In genomic region chr3:148658368-148658767, GRCm38 (mm10) we compare ENCODE assay signal across 19 mouse cellular contexts.
"Had no signal": no experiment of that assay in that cellular context is flagged by ENCODE, and none has a peak within 500 bp of the region (broad histone marks: within the 10 kb centered on the region; RNA-seq: fewer than 3 reads in every experiment).

No protein-coding gene starts in this region.

- H3K27ac ChIP-seq: midbrain, embryonic 10.5 days; midbrain, embryonic 12.5 days; neural tube, embryonic 13.5 days; neural tube, embryonic 15.5 days had no signal

- H3K9ac ChIP-seq: lung, embryonic 14.5 days; midbrain, embryonic 12.5 days; neural tube, embryonic 13.5 days; neural tube, embryonic 15.5 days had no signal

- H3K4me2 ChIP-seq: lung, embryonic 14.5 days; midbrain, embryonic 12.5 days; neural tube, embryonic 13.5 days; neural tube, embryonic 15.5 days had no signal

- H3K27me3 ChIP-seq: neural tube, embryonic 13.5 days; neural tube, embryonic 15.5 days had no signal

- DNase-seq: lung, adult 18-20 months; lung, embryonic 14.5 days; lung, postnatal 10 days; lung, postnatal 4 days; midbrain, embryonic 14.5 days; retina, postnatal 1 day; right cerebral cortex, adult 18-20 months; right cerebral cortex, postnatal 25 days; right cerebral cortex, postnatal 4 days; spleen, adult 18-20 months; thymus, adult 18-20 months; thymus, postnatal 25 days; thymus, postnatal 4 days had no signal

- ATAC-seq: midbrain, embryonic 16.5 days had no signal

- H3K9me3 ChIP-seq: midbrain, embryonic 10.5 days; midbrain, embryonic 12.5 days; neural tube, embryonic 13.5 days; neural tube, embryonic 15.5 days had no signal

- H3K36me3 ChIP-seq: midbrain, embryonic 10.5 days; midbrain, embryonic 12.5 days; neural tube, embryonic 13.5 days; neural tube, embryonic 15.5 days had no signal

- H3K4me3 ChIP-seq: midbrain, embryonic 10.5 days; midbrain, embryonic 12.5 days; myocyte; neural tube, embryonic 13.5 days; neural tube, embryonic 15.5 days had no signal
